Mouse (Mus musculus) spleen, postnatal 36 days (tissue): ENCODE measurements around the gene Ppm1l.
"Not testable (repeated sequence)": the region's sequence is repeated elsewhere in the genome, so short reads cannot be mapped to it uniquely, and the experiment has no call there.

ENCODE experiments used
- DNase-seq, 2 experiments: peaks; one replicate each; pipeline ENCODE4 v3.0.0; 2022; ENCODE audit warnings: low spot score in 2 of 2, mixed read lengths in 1 of 2

Gene Ppm1l

DNA sequence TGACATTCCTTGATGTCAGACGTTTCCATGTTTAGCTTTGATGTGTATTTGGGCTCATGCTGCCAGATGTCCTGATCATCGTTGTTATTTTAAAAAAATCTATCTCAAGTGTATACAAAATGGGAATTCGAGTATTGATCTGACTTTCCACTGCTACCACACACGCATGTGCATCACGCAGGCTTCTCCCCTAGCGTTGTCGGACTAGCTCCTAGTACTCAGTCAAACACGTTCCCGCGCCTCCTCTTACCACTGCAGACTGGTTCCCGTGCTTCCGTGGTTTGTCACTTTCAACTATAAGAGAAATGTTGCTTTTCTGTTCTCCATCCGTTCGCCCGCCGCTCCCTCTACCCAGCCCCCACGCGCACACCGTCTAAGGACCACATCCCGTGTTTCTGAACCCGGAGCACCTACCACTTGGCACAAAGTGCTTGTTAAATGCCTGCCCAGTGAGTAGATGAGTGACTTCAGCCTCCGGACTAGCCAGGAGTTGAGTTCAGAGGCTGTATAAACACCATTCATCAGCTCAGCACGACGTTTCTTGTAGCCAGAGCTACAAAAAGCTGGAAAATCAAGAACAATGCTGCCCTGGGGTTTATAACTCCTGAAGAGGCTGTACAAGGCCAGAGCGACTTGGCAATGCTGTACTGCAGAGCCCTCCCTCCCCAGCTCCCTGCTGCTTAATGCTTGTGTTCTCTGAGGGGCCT, 219.4 kb downstream of the Ppm1l start:
- DNase-seq = no peak

DNA sequence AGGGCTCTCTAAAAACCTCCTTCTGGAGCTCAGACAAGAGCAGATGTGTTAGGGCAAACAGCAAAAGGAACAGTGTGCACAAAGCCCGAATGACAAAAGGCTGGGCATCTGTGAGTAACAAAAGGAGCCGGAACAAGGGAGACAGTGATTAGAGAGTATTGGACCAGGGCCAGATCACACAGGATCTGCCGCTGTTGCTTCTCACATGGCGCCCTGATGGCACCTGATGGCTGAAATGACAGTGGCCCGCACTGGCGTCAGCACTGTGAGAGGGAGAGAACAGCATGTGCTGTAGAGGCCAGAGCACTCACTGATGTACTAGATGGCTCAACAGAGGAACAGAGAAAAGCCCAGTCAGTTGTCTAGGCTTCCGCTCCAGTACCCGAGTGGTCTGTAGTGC, 226.3 kb downstream of the Ppm1l start:
- no peak for DNase-seq

DNA sequence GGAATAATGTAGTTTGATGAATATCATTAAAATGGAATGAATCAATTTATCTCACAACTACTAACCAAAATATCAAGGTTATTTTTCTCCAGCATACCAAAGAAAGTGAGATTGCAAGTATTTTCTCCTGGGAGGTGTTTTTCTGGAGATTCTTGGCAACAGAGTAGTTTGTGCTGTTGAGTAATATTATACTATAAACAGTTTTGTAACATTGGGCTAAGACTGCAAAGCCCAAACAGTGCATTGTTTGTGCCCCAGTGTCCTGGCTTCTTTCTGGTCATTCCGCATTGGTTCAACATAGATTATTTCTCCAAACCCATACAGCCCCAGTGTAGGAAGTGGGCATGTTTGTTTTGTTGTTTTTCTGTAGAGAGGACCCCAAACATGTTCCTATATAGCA, 227.1 kb downstream of the Ppm1l start:
- no peak for DNase-seq

GRCm38 (mm10) chr3:69545017-69545416, 228.4 kb downstream of the Ppm1l start:
- DNase-seq = no peak

- no peak for DNase-seq
These were observed 232.2 kb downstream of the Ppm1l start for GRCm38 (mm10) chr3:69548704-69549455.

- DNase-seq = no peak
These were observed 232.9 kb downstream of the Ppm1l start for GRCm38 (mm10) chr3:69549602-69550001.

GRCm38 (mm10) chr3:69555511-69555910, 238.8 kb downstream of the Ppm1l start:
- no peak for DNase-seq

GRCm38 (mm10) chr3:69556092-69556778, 239.6 kb downstream of the Ppm1l start:
- no peak for DNase-seq

- no peak for DNase-seq
These were observed 242.8 kb downstream of the Ppm1l start for GRCm38 (mm10) chr3:69559316-69559974.

GRCm38 (mm10) chr3:69559975-69560330, 243.3 kb downstream of the Ppm1l start:
- peak; percentile 13 to 43 for DNase-seq

GRCm38 (mm10) chr3:69561686-69562085, 245.0 kb downstream of the Ppm1l start:
- DNase-seq = no peak

- no peak for DNase-seq
These were observed 246.7 kb downstream of the Ppm1l start for GRCm38 (mm10) chr3:69563406-69563805.

DNA sequence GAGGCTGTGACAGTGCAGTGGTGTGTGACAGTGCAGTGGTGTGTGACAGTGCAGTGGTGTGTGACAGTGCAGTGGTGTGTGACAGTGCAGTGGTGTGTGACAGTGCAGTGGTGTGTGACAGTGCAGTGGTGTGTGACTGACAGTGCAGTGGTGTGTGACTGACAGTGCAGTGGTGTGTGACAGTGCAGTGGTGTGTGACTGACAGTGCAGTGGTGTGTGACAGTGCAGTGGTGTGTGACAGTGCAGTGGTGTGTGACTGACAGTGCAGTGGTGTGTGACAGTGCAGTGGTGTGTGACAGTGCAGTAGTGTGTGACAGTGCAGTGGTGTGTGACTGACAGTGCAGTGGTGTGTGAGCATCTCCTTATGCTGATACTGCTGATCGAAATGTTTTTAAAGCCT, 248.9 kb downstream of the Ppm1l start:
- DNase-seq = not testable (repeated sequence)

DNA sequence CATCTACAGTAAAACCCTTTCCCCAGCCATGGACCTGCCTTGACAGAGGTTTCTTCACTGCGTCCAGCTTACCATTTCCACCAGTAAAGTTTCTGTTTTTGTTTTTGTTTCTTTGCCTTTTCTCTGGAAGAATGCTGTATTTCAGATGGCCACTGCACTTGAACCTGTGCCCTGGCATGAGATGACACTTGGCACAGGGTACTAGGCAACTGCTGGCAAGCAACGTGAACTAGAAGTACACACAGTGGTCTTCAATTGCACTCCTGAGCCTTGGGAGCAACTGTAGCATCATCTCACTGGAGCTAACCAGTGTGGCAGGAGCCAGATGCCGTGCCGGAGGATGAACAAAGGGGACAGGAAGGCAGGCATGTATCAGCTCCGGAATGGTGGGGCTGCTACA, 255.9 kb downstream of the Ppm1l start:
- DNase-seq = no peak

DNA sequence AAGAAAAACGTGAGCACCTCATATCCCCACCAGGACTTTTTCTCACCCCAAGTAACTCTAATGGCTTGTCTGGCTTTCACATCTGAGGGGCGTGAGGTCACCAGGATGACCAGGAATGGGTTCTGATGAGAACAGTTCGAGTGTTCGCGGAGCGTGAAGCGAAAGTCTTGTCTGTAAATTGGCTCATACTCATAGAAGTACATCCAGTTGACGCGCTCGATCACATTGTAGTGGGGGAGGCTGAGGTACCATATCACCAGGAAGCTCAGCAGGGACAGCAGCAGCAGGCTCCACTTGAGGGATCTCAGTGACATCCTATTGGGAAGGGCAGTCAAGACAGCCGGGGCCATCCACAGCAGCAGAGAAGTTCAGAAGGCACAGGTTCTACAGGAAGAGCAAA, 258.9 kb downstream of the Ppm1l start:
- DNase-seq = no peak

GRCm38 (mm10) chr3:69576715-69577114, 260.1 kb downstream of the Ppm1l start:
- no peak for DNase-seq

DNA sequence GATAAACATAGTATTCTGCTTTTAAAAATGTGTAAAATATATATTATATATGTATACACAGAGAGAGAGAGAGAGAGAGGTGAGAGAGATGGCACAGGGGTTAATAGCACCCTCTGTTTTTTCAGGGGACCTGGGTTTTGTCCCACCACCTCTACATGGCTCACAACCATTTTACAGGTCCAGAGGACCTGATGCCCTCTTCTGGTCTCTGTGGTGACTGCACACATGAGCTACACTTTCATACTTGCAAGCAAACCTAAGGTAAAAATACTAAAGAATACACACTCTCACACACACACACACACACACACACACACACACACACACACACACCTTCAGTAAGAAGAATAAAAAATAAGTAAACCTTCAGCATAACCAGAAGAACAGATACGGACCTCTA, 262.1 kb downstream of the Ppm1l start:
- no peak for DNase-seq

DNA sequence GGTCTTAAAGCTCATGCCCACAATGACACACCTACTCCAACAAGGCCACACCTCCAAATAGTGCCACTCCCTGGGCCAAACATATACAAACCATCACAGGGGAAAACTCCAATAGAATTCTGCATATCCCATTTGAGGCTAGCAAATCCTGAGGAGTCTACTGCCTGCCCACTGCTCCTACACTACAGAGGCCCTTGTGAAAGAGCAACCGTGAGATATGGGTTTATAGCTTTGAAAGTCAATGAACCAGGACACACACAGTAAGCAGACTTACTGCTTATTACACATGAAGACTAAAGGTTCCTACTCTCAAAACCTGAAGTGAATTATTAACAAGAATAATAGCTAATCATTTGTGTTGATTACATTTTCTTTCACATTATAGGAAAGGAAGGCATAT, 267.1 kb downstream of the Ppm1l start:
- no peak for DNase-seq

GRCm38 (mm10) chr3:69588101-69588760, 271.6 kb downstream of the Ppm1l start:
- DNase-seq = no peak

DNA sequence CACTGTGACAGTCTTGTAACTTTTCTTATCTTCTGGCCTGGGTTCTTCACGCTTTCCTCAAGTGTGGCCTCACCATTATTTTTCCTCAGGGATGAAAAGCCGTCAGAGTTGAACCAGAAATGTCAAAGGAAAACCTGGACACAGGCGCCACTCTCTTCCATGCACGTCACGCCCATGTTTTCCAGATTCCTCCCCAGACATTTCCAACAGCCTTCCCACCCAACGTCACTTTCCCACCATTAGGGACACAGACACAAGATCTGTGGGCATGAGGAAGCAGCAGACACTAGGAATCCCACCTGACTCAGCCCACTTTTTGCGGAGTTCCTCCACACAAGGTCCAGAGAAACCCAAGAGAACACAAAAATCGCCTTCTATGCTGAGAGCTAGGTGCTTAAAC, 276.8 kb downstream of the Ppm1l start:
- no peak for DNase-seq

- DNase-seq = no peak
These were observed 277.4 kb downstream of the Ppm1l start for GRCm38 (mm10) chr3:69594071-69594470.

DNA sequence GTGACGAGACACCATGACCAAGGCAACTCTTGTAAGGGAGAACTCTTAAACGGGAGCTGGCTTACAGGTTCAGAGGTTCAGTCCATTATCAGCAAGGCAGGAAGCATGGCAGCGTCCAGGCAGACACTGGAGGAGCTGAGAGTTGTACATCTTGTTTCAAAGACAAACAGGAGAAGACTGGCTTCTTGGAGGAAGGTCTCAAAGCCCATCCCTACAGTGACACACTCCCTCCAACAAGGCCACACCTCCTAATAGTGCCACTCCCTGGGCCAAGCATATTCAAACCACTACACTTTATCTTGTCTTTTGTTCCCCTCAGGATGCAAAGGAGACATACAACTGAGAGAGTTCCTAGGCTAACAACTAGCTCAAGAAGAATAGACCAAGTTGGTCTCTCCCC, 279.5 kb downstream of the Ppm1l start:
- no peak for DNase-seq
